11 mouse cellular contexts compared by ENCODE assay signal in the genomic region with DNA sequence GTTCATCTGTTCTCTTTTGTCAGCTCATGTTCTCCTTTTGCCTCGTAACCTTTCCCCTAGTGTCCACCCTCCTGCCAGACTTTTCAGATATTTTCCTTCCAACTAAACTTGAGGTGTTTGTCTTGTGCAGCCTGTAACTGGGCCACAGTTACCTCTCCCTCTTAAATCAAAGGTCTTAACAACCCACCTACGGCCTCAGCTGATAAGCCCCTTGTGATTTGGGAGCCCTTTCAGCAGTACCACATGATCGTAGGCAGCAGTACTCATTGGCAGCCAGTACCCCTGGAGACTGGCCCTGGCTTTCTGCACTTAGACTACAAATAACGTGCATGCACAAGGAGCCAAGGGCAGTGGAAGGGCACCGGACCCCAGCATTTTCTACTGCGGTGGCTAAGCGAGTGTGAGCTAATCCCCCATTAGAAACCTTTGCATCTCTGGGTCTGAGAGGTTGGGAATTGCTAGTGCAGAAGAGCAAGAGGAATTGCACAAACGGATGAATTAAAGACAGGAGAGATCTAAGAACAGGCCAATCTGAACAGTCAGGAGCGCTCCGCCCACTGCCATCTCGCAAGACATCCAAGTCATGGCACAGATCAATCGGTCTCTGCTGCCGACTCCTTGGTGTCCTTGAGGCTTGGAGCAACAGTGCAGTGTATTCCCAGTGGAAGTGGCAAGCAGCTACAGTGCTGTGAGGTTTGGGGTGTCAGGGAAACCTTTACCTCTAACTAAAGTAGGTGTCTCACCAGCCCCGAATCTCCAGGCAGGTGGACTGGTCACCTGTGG. TPM values are rescaled to one million over a fixed set of nuclear protein-coding genes. Genes with fewer than 3 reads are reported as not detected.
DNase-seq lines count a peak whose midpoint lies in the region; ATAC-seq lines count a peak whose summit lies in the region.
"Had no signal": no experiment of that assay in that cellular context is flagged by ENCODE, and none has a peak within 500 bp of the region (broad histone marks: within the 10 kb centered on the region; RNA-seq: fewer than 3 reads in every experiment).

No protein-coding gene starts in this region.

- no peak overlapping the region for H3K4me2 ChIP-seq in kidney, embryonic 14.5 days (replicated peaks; ENCODE audit: low read depth, low read length)

- H3K27ac ChIP-seq in kidney, embryonic 14.5 days (ENCODE audit: low read depth, low read length): no peak overlapping the region
- H3K27ac ChIP-seq in embryonic facial prominence, embryonic 10.5 days (replicated peaks): no peak overlapping the region
- H3K27ac ChIP-seq: hindbrain, embryonic 10.5 days; midbrain, embryonic 10.5 days had no signal

- peaks cover 15% of the 10 kb centered on the region for H3K36me3 ChIP-seq in kidney, embryonic 14.5 days (ENCODE audit: control insufficient read depth, insufficient read depth, low read length)
- H3K36me3 ChIP-seq in embryonic facial prominence, embryonic 10.5 days (replicated peaks): peaks cover 62% of the 10 kb centered on the region

- no peak overlapping the region for H3K4me3 ChIP-seq in kidney, embryonic 14.5 days (ENCODE audit: low read length)
- 0 out of 2 replicates have a peak overlapping the region, but pooled peaks have one; percentile 8 for H3K4me3 ChIP-seq in embryonic facial prominence, embryonic 10.5 days
- H3K4me3 ChIP-seq: hindbrain, embryonic 10.5 days; midbrain, embryonic 10.5 days had no signal

- DNase-seq in kidney, adult 11 months: peak; percentile 71
- DNase-seq in adrenal gland, postnatal 36 days: peak; percentile 38 to 66
- no peak for DNase-seq in embryonic facial prominence, embryonic 10.5 days (ENCODE audit: low spot score)
- peak; percentile 29 to 61 for DNase-seq in heart, postnatal 36 days
- DNase-seq in cerebellum, adult 11-12 months: no peak
- DNase-seq in embryo, embryonic 9.5 days (ENCODE audit: extremely low spot score): no peak
- DNase-seq: cerebellum, adult 9-11 months; thymus, postnatal 4 days had no signal

- WGBS in kidney, embryonic 14.5 days: 80% methylated on average over 14 of the region's 14 CpGs
- WGBS in embryonic facial prominence, embryonic 10.5 days: 88% methylated on average over 14 of the region's 14 CpGs

- no peak for ATAC-seq in kidney, embryonic 14.5 days (ENCODE audit: low FRiP score, low TSS enrichment)

- H3K9me3 ChIP-seq in kidney, embryonic 14.5 days (ENCODE audit: control insufficient read depth, low read length): no peaks in the 10 kb centered on the region
- no peaks in the 10 kb centered on the region for H3K9me3 ChIP-seq in embryonic facial prominence, embryonic 10.5 days
- H3K9me3 ChIP-seq: hindbrain, embryonic 10.5 days; midbrain, embryonic 10.5 days had no signal

- 0 out of 2 replicates have a peak, but pooled peaks cover 3% of the 10 kb centered on the region for H3K4me1 ChIP-seq in kidney, embryonic 14.5 days (ENCODE audit: control insufficient read depth, insufficient read depth, low read length)
- peaks cover 12% of the 10 kb centered on the region for H3K4me1 ChIP-seq in embryonic facial prominence, embryonic 10.5 days

- H3K9ac ChIP-seq in kidney, embryonic 14.5 days (ENCODE audit: low read depth, low read length): no peak overlapping the region

- intact Hi-C loops in heart, postnatal 36 days (cut with DNase I): no loop called here

- H3K27me3 ChIP-seq in kidney, embryonic 14.5 days (ENCODE audit: control insufficient read depth, insufficient read depth, low read length): no peaks in the 10 kb centered on the region
- no peaks in the 10 kb centered on the region for H3K27me3 ChIP-seq in embryonic facial prominence, embryonic 10.5 days (replicated peaks; ENCODE audit: low read depth, poor library complexity, severe bottlenecking)

RNA-seq across cellular contexts. Expression of gene Eci1, which starts 3.0 kb away (rescaled TPM):
- polyA plus RNA-seq in kidney, embryonic 14.5 days (2014; fragmentation: Nextera tagmentation; extraction: Ambion mirVana): 114 and 120 TPM in 2 replicates
- total RNA-seq in adrenal gland, postnatal 36 days (2021): 100 to 1,000 TPM; 228 to 310 TPM
- polyA plus RNA-seq in embryonic facial prominence, embryonic 10.5 days (2016; fragmentation: Nextera tagmentation; extraction: Ambion mirVana): 86.2 and 89.0 TPM in 2 replicates
- total RNA-seq in heart, postnatal 36 days (2021): 100 to 1,000 TPM; 511 to 548 TPM

RNA-seq across cellular contexts. Expression of gene Dnase1l2, which starts 13.5 kb away (rescaled TPM):
- 2.5 and 2.8 TPM in 2 replicates for polyA plus RNA-seq in kidney, embryonic 14.5 days (2014; fragmentation: Nextera tagmentation; extraction: Ambion mirVana)
- total RNA-seq in adrenal gland, postnatal 36 days (2021): 1 to 10 TPM; 2.1 to 4.3 TPM
- polyA plus RNA-seq in embryonic facial prominence, embryonic 10.5 days (2016; fragmentation: Nextera tagmentation; extraction: Ambion mirVana): 2.5 and 3.6 TPM in 2 replicates
- total RNA-seq in heart, postnatal 36 days (2021): 1 to 10 TPM; 1.1 to 1.4 TPM

RNA-seq across cellular contexts. Expression of gene Rnps1, which starts 15.0 kb away (rescaled TPM):
- 306 and 312 TPM in 2 replicates for polyA plus RNA-seq in kidney, embryonic 14.5 days (2014; fragmentation: Nextera tagmentation; extraction: Ambion mirVana)
- total RNA-seq in adrenal gland, postnatal 36 days (2021): 10 to 100 TPM; 65.7 to 78.7 TPM
- 471 and 476 TPM in 2 replicates for polyA plus RNA-seq in embryonic facial prominence, embryonic 10.5 days (2016; fragmentation: Nextera tagmentation; extraction: Ambion mirVana)
- total RNA-seq in heart, postnatal 36 days (2021): 10 to 100 TPM; 58.4 to 61.6 TPM

RNA-seq across cellular contexts. Expression of gene E4f1, which starts 40.7 kb away (rescaled TPM):
- 21.6 and 23.2 TPM in 2 replicates for polyA plus RNA-seq in kidney, embryonic 14.5 days (2014; fragmentation: Nextera tagmentation; extraction: Ambion mirVana)
- 10 to 100 TPM; 16.8 to 20.2 TPM for total RNA-seq in adrenal gland, postnatal 36 days (2021)
- 35.5 and 36.6 TPM in 2 replicates for polyA plus RNA-seq in embryonic facial prominence, embryonic 10.5 days (2016; fragmentation: Nextera tagmentation; extraction: Ambion mirVana)
- total RNA-seq in heart, postnatal 36 days (2021): 10 to 100 TPM; 11.0 to 12.4 TPM

RNA-seq across cellular contexts. Expression of gene Pgp, which starts 40.8 kb away (rescaled TPM):
- polyA plus RNA-seq in kidney, embryonic 14.5 days (2014; fragmentation: Nextera tagmentation; extraction: Ambion mirVana): 54.1 and 65.0 TPM in 2 replicates
- 10 to 100 TPM; 85.9 to 94.4 TPM for total RNA-seq in adrenal gland, postnatal 36 days (2021)
- 71.0 and 72.8 TPM in 2 replicates for polyA plus RNA-seq in embryonic facial prominence, embryonic 10.5 days (2016; fragmentation: Nextera tagmentation; extraction: Ambion mirVana)
- total RNA-seq in heart, postnatal 36 days (2021): 10 to 100 TPM; 39.1 to 41.9 TPM

Comparison
In these comparisons a context has a peak if more than half of its experiments do, and no peak if none do; other contexts are left out.
1. DNase-seq: peak in kidney, adult 11 months (single experiment), adrenal gland, postnatal 36 days (2 of 2) and heart, postnatal 36 days (2 of 2); none in embryonic facial prominence, embryonic 10.5 days (single experiment), cerebellum, adult 11-12 months (single experiment) and embryo, embryonic 9.5 days (single experiment).